Mouse (Mus musculus) bone marrow, adult 2 months (tissue): Measurements from ENCODE around the gene Meis3.

Source experiments
- CTCF ChIP-seq: fragments of 200-500 bp; IDR thresholded peaks from 2 replicates; pipeline ENCODE4 v1.5.1; 2011; ENCODE audit warnings: low read length, control low read depth; ENCODE audit not compliant: control insufficient read depth, insufficient read depth
- POLR2A ChIP-seq: fragments of 200-500 bp; IDR thresholded peaks from 2 replicates; pipeline ENCODE4 v1.6.1; 2011; ENCODE audit warnings: low read depth, mild to moderate bottlenecking, control low read depth, low read length, borderline replicate concordance; ENCODE audit not compliant: control insufficient read depth

DNA sequence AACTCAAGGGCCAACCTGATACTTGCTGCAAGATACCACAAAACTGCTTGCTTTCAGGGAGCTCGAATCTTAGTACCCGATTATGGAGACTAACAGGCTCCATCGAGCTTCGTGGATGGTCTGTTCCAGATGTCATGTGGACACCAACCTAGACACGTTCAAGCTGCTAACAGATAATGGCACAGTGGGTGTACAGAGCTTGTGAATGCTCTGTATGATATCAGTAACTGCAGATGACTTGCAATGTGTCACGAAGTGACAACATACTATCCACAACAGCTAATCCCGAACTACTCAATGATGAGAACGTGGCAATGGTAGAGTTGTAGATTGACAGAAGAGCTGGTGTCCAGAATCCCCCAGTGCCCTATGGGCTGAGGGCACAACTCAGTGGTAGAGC lies 12.6 kb downstream of the Meis3 start:
- no peak for TF ChIP-seq CTCF
- no peak for TF ChIP-seq POLR2A
